Mouse (Mus musculus) thymus, adult 2 months (tissue): ENCODE data around the gene Nup62.

Source experiments
- CTCF ChIP-seq: fragments of 200-500 bp; IDR thresholded peaks from 2 replicates; pipeline ENCODE4 v1.5.1; 2012; ENCODE audit warnings: mild to moderate bottlenecking, control low read depth, low read length, moderate library complexity, borderline replicate concordance; ENCODE audit not compliant: control insufficient read depth, poor library complexity, insufficient read depth; ENCODE audit errors: extremely low read depth
- POLR2A ChIP-seq: fragments of 200-500 bp; IDR thresholded peaks from 2 replicates; pipeline ENCODE4 v1.6.1; 2012; ENCODE audit warnings: mild to moderate bottlenecking, low read length, control low read depth, moderate library complexity; ENCODE audit not compliant: control insufficient read depth, poor library complexity, insufficient read depth; ENCODE audit errors: extremely low read depth

GRCm38 (mm10) chr7:44852259-44853027 lies 36.6 kb downstream of the Nup62 start:
- no peak for TF ChIP-seq CTCF
- no peak for TF ChIP-seq POLR2A
